Mouse (Mus musculus): ENCODE results near the gene Kcnk5.

GRCm38 (mm10) chr14:20208435-20208834, 26.8 kb upstream of the Kcnk5 start:
- TF ChIP-seq GATA1 (IDR thresholded peaks at IDR 0.05; ENCODE audit: low read length) (no peak), TAL1 (IDR thresholded peaks at IDR 0.05; ENCODE audit: low read length) (no peak)

All from erythroblast, embryonic 14.5 days (primary cell).